Mouse (Mus musculus) adrenal gland, postnatal 14 days (tissue): ENCODE results near the gene Pdlim7. TPM values are rescaled to one million over a fixed set of nuclear protein-coding genes. Genes with fewer than 3 reads are reported as not detected.
A peak's percentile ranks its signal among the peaks of the same experiment; 100 is the strongest.

ENCODE experiments used
- DNase-seq: peaks from one replicate; pipeline ENCODE4 v3.0.0; 2021; ENCODE audit warnings: mixed read lengths
- total RNA-seq: library from RNA; stranded (reverse); gene quantifications from 2 replicates; pipeline ENCODE4 v1.2.3, GENCODE M21; 2021

Gene Pdlim7
- total RNA-seq, 1 experiment from 2014 or later, result 23.8 TPM

- no peak for DNase-seq
Observed at GRCm38 (mm10) chr13:55522730-55523129, 9.3 kb upstream of the Pdlim7 start.

GRCm38 (mm10) chr13:55519606-55520005 is 6.1 kb upstream of the Pdlim7 start:
- no peak for DNase-seq

GRCm38 (mm10) chr13:55516955-55517354 is 3.5 kb upstream of the Pdlim7 start:
- DNase-seq, result peak; percentile 93

- no peak for DNase-seq
Observed at GRCm38 (mm10) chr13:55513828-55514227, 352 bp upstream of the Pdlim7 start.

- DNase-seq, result peak; percentile 66
Observed at GRCm38 (mm10) chr13:55512379-55513031, 971 bp downstream of the Pdlim7 start.

GRCm38 (mm10) chr13:55511492-55511861 is 2.0 kb downstream of the Pdlim7 start:
- DNase-seq, result no peak

GRCm38 (mm10) chr13:55510668-55511491 is 2.6 kb downstream of the Pdlim7 start:
- DNase-seq, result peak; percentile 82

- no peak for DNase-seq
Observed at GRCm38 (mm10) chr13:55510332-55510667, 3.2 kb downstream of the Pdlim7 start.

GRCm38 (mm10) chr13:55508531-55508930 is 4.9 kb downstream of the Pdlim7 start:
- no peak for DNase-seq

GRCm38 (mm10) chr13:55507877-55508276 is 5.6 kb downstream of the Pdlim7 start:
- DNase-seq, result no peak

GRCm38 (mm10) chr13:55506697-55507096 is 6.8 kb downstream of the Pdlim7 start:
- peak; percentile 63 for DNase-seq

GRCm38 (mm10) chr13:55505810-55506209 is 7.7 kb downstream of the Pdlim7 start:
- no peak for DNase-seq

GRCm38 (mm10) chr13:55504390-55504789 is 9.1 kb downstream of the Pdlim7 start:
- no peak for DNase-seq

- DNase-seq, result no peak
Observed at GRCm38 (mm10) chr13:55502405-55502804, 11.1 kb downstream of the Pdlim7 start.

- no peak for DNase-seq
Observed at GRCm38 (mm10) chr13:55500575-55500974, 12.9 kb downstream of the Pdlim7 start.

GRCm38 (mm10) chr13:55498906-55499305 is 14.6 kb downstream of the Pdlim7 start:
- DNase-seq, result no peak

- DNase-seq, result peak; percentile 50
Observed at GRCm38 (mm10) chr13:55496661-55497060, 16.8 kb downstream of the Pdlim7 start.

GRCm38 (mm10) chr13:55495702-55496101 is 17.8 kb downstream of the Pdlim7 start:
- no peak for DNase-seq

GRCm38 (mm10) chr13:55494883-55495621 is 18.4 kb downstream of the Pdlim7 start:
- peak; percentile 75 for DNase-seq

- no peak for DNase-seq
Observed at GRCm38 (mm10) chr13:55494257-55494656, 19.2 kb downstream of the Pdlim7 start.

- peak; percentile 69 for DNase-seq
Observed at GRCm38 (mm10) chr13:55487578-55488498, 25.6 kb downstream of the Pdlim7 start, which contains the start of gene Dbn1. TSS of gene Dbn1 (minus strand) at chr13:55488111.
